In genomic region chr4:134760793-134761201, GRCm38 (mm10) we compare ENCODE assay signal across 9 mouse cellular contexts. TPM values are rescaled to one million over a fixed set of nuclear protein-coding genes. Genes with fewer than 3 reads are reported as not detected.
A peak's percentile ranks its signal among the peaks of the same experiment; 100 is the strongest.
DNase-seq lines count a peak whose midpoint lies in the region; ATAC-seq and TF ChIP-seq lines count a peak whose summit lies in the region.
"Had no signal": no experiment of that assay in that cellular context is flagged by ENCODE, and none has a peak within 500 bp of the region (broad histone marks: within the 10 kb centered on the region; RNA-seq: fewer than 3 reads in every experiment).

No protein-coding gene starts in this region.

- no peaks in the 10 kb centered on the region for H3K9me3 ChIP-seq in heart, embryonic 11.5 days (replicated peaks; ENCODE audit: control insufficient read depth, low read length)
- H3K9me3 ChIP-seq: midbrain, embryonic 12.5 days had no signal

- no peak overlapping the region for H3K4me3 ChIP-seq in heart, embryonic 11.5 days (ENCODE audit: low read depth, low read length)
- no peak overlapping the region for H3K4me3 ChIP-seq in myocyte
- H3K4me3 ChIP-seq: midbrain, embryonic 12.5 days had no signal

- peaks cover 69% of the 10 kb centered on the region for H3K79me2 ChIP-seq in myocyte (ENCODE audit: control insufficient read depth, insufficient read depth)

- no peak for TF ChIP-seq POLR2A in myocyte (IDR thresholded peaks at IDR 0.05; ENCODE audit: insufficient read length, low read depth)

- no peaks in the 10 kb centered on the region for H3K27me3 ChIP-seq in heart, embryonic 11.5 days (ENCODE audit: control insufficient read depth, insufficient read depth, low read length)
- no peaks in the 10 kb centered on the region for H3K27me3 ChIP-seq in myocyte (ENCODE audit: control insufficient read depth, insufficient read depth, insufficient read length)

- H3K36me3 ChIP-seq in heart, embryonic 11.5 days (ENCODE audit: control insufficient read depth, insufficient read depth, low read length) = no peaks in the 10 kb centered on the region
- H3K36me3 ChIP-seq in myocyte (ENCODE audit: control insufficient read depth, insufficient read depth) = no peaks in the 10 kb centered on the region
- H3K36me3 ChIP-seq: midbrain, embryonic 12.5 days had no signal

- 15% methylated on average over 9 of the region's 9 CpGs for WGBS in heart, embryonic 11.5 days (ENCODE audit: insufficient replicate concordance)

- H3K4me1 ChIP-seq in heart, embryonic 11.5 days (ENCODE audit: control insufficient read depth, insufficient read depth, low read length) = peaks cover 73% of the 10 kb centered on the region
- H3K4me1 ChIP-seq: midbrain, embryonic 12.5 days had no signal

- DNase-seq in MEL-GATA-1-ER (ENCODE audit: extremely low read depth, low read depth) = peak; percentile 64
- DNase-seq in adrenal gland, postnatal 14 days = peak; percentile 93
- DNase-seq in kidney, postnatal 25 days = peak; percentile 90 to 94
- DNase-seq in right cerebral cortex, adult 18-20 months = no peak
- no peak for DNase-seq in layer of hippocampus, adult 11-12 months (ENCODE audit: low spot score)
- no peak for DNase-seq in frontal cortex, postnatal 36 days (ENCODE audit: low spot score in 2 of 2)

- H3K4me2 ChIP-seq in heart, embryonic 11.5 days = peak overlapping the region; percentile 49
- peak overlapping the region; percentile 66 for H3K4me2 ChIP-seq in myocyte (ENCODE audit: low read depth)
- H3K4me2 ChIP-seq: midbrain, embryonic 12.5 days had no signal

- no peak overlapping the region for H3ac ChIP-seq in myocyte (ENCODE audit: control insufficient read depth, insufficient read length)

- H3K9ac ChIP-seq in heart, embryonic 11.5 days (ENCODE audit: low read depth, low read length) = peak overlapping the region; percentile 46; the same call in 1 of the 2 replicates
- H3K9ac ChIP-seq: midbrain, embryonic 12.5 days had no signal

- ATAC-seq in heart, embryonic 11.5 days (replicated peaks; ENCODE audit: insufficient number of reproducible peaks, low FRiP score, low TSS enrichment) = peak; percentile 44

- peak overlapping the region; percentile 76 for H3K27ac ChIP-seq in heart, embryonic 11.5 days (ENCODE audit: low read depth, low read length)
- H3K27ac ChIP-seq: midbrain, embryonic 12.5 days had no signal

TF ChIP-seq in myocyte, 11 proteins besides CTCF, POLR2A, EP300 and RAD21:
- TF ChIP-seq MYOD1 (IDR thresholded peaks at IDR 0.05; ENCODE audit: control insufficient read depth in 1 of 3, insufficient read length in 2 of 3, low read depth in 2 of 3) (no peak), SRF (IDR thresholded peaks at IDR 0.05; ENCODE audit: control insufficient read depth, insufficient read length, low read depth) (no peak), CEBPB (IDR thresholded peaks at IDR 0.05; ENCODE audit: insufficient read depth, poor library complexity, severe bottlenecking) (no peak), E2F4 (IDR thresholded peaks at IDR 0.05; ENCODE audit: insufficient read depth) (no peak), MYOG (IDR thresholded peaks at IDR 0.05; ENCODE audit: control insufficient read depth in 1 of 3, insufficient read depth in 1 of 3, insufficient read length in 2 of 3, low read depth in 2 of 3) (no peak), USF1 (IDR thresholded peaks at IDR 0.05; ENCODE audit: low read depth) (no peak), POLR2AphosphoS2 (IDR thresholded peaks at IDR 0.05; ENCODE audit: insufficient read length, low read depth) (no peak), REST (IDR thresholded peaks at IDR 0.05; ENCODE audit: insufficient read depth, insufficient read length) (no peak), TCF12 (IDR thresholded peaks at IDR 0.05; ENCODE audit: insufficient read depth, poor library complexity, severe bottlenecking) (no peak), MAX (IDR thresholded peaks at IDR 0.05; ENCODE audit: low read depth) (no peak), TCF3 (IDR thresholded peaks at IDR 0.05; ENCODE audit: insufficient read length, low read depth) (no peak)

RNA-seq across cellular contexts. Expression of gene Ldlrap1, which starts 7.0 kb away (rescaled TPM):
- 46.4 and 53.1 TPM in 2 replicates for total RNA-seq in adrenal gland, postnatal 14 days (2021)
- polyA plus RNA-seq in heart, embryonic 11.5 days (2014; fragmentation: Nextera tagmentation; extraction: Ambion mirVana) = 11.4 and 13.5 TPM in 2 replicates
- 19.0 TPM for polyA plus RNA-seq in myocyte (2012; fragmentation: generic; extraction: Trizol)

RNA-seq across cellular contexts. Expression of gene Man1c1, which starts 56.7 kb away (rescaled TPM):
- 19.6 and 21.5 TPM in 2 replicates for total RNA-seq in adrenal gland, postnatal 14 days (2021)
- polyA plus RNA-seq in heart, embryonic 11.5 days (2014; fragmentation: Nextera tagmentation; extraction: Ambion mirVana) = 8.6 and 9.3 TPM in 2 replicates
- polyA plus RNA-seq in myocyte (2012; fragmentation: generic; extraction: Trizol) = 11.3 TPM

Comparison
In these comparisons a context has a peak if more than half of its experiments do, and no peak if none do; other contexts are left out.
1. DNase-seq: peak in MEL-GATA-1-ER (single experiment), adrenal gland, postnatal 14 days (single experiment) and kidney, postnatal 25 days (2 of 2); none in right cerebral cortex, adult 18-20 months (single experiment), layer of hippocampus, adult 11-12 months (single experiment) and frontal cortex, postnatal 36 days (0 of 2).